Mouse (Mus musculus) G1E (cell line): ENCODE measurements around the gene Glb1.

Experiments
- CTCF ChIP-seq: IDR thresholded peaks from 2 replicates; pipeline ENCODE4 v1.5.1; 2012; ENCODE audit warnings: low read depth, low read length, inconsistent platforms, mixed read lengths
- GATA1 ChIP-seq: IDR thresholded peaks from 2 replicates; pipeline ENCODE4 v1.6.1; 2012; ENCODE audit warnings: borderline replicate concordance, low read length, inconsistent platforms, mixed read lengths
- GATA2 ChIP-seq: IDR thresholded peaks from 2 replicates; pipeline ENCODE4 v1.6.1; 2012; ENCODE audit warnings: low read depth, low read length, inconsistent platforms, borderline replicate concordance
- POLR2AphosphoS5 ChIP-seq: IDR thresholded peaks from 2 replicates; pipeline ENCODE4 v1.6.1; 2012; ENCODE audit warnings: low read depth, low read length, inconsistent platforms; ENCODE audit not compliant: insufficient replicate concordance
- TAL1 ChIP-seq: conservative IDR thresholded peaks from 2 replicates; pipeline ENCODE4 v1.6.1; 2012; ENCODE audit warnings: low read depth, low read length, inconsistent platforms, mixed read lengths

DNA sequence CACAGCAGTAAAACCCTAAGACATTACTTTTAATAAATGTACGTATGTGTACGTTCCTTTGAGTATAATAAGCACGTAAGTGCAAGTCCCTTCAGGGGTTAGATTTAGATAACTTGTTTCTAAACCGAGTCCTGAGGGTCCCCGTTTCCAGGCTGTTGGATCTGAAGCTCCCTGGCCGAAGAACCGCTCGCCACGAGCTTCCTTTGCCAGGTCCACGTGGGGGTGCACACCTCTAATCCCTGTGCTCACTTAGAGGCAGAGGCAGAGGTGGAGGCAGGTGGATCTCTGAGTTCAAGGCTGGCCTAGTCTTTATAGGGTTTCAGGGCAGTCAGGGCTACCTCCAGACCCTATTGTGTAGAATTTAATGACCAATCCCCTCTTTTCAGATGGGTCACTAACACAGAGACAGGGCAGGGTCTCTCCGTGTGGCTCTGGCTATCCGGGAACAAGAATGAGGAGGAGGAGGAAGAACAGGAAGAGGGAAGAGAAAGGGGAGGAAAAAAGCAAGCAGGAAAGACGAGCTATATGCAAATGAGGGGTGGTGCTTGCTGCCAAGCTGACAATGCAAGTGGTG, 117.1 kb downstream of the Glb1 start:
- no peak for TF ChIP-seq CTCF
- TF ChIP-seq GATA1, result no peak
- TF ChIP-seq TAL1, result no peak
- no peak for TF ChIP-seq GATA2
- no peak for TF ChIP-seq POLR2AphosphoS5
